Mouse (Mus musculus) spleen, adult 12 weeks (tissue): ENCODE measurements around the gene Actr1a.
A peak's percentile ranks its signal among the peaks of the same experiment; 100 is the strongest.

Source experiments
- DNase-seq: peaks from one replicate; pipeline ENCODE4 v3.0.0; 2022; ENCODE audit warnings: low spot score

Gene Actr1a

GRCm38 (mm10) chr19:46395109-46396009 is at the start of gene Actr1a:
TSS of gene Actr1a (minus strand) at chr19:46395748.
- DNase-seq: peak; percentile 96

GRCm38 (mm10) chr19:46444209-46444608 is 48.7 kb upstream of the Actr1a start:
- peak; percentile 38 for DNase-seq

- no peak for DNase-seq
Observed at GRCm38 (mm10) chr19:46443509-46443908, 48.0 kb upstream of the Actr1a start.

GRCm38 (mm10) chr19:46435492-46435891 is 39.9 kb upstream of the Actr1a start:
- no peak for DNase-seq

- DNase-seq: no peak
Observed at GRCm38 (mm10) chr19:46434591-46434990, 39.0 kb upstream of the Actr1a start.

GRCm38 (mm10) chr19:46434148-46434547 is 38.6 kb upstream of the Actr1a start:
- no peak for DNase-seq

- DNase-seq: no peak
Observed at GRCm38 (mm10) chr19:46433712-46434111, 38.2 kb upstream of the Actr1a start.

GRCm38 (mm10) chr19:46429250-46429649 is 33.7 kb upstream of the Actr1a start:
- DNase-seq: no peak

GRCm38 (mm10) chr19:46426488-46426887 is 30.9 kb upstream of the Actr1a start:
- DNase-seq: no peak

GRCm38 (mm10) chr19:46425266-46425665 is 29.7 kb upstream of the Actr1a start:
- DNase-seq: no peak

GRCm38 (mm10) chr19:46422384-46423338 is 27.1 kb upstream of the Actr1a start:
- no peak for DNase-seq

- no peak for DNase-seq
Observed at GRCm38 (mm10) chr19:46420410-46420809, 24.9 kb upstream of the Actr1a start.

- no peak for DNase-seq
Observed at GRCm38 (mm10) chr19:46418051-46418450, 22.5 kb upstream of the Actr1a start.

GRCm38 (mm10) chr19:46416276-46416675 is 20.7 kb upstream of the Actr1a start:
- DNase-seq: no peak

GRCm38 (mm10) chr19:46414486-46414885 is 18.9 kb upstream of the Actr1a start:
- DNase-seq: no peak

GRCm38 (mm10) chr19:46413969-46414368 is 18.4 kb upstream of the Actr1a start:
- DNase-seq: no peak

GRCm38 (mm10) chr19:46412056-46412805 is 16.7 kb upstream of the Actr1a start:
- no peak for DNase-seq

- DNase-seq: no peak
Observed at GRCm38 (mm10) chr19:46409506-46409905, 14.0 kb upstream of the Actr1a start.

GRCm38 (mm10) chr19:46406592-46407386 is 11.2 kb upstream of the Actr1a start:
- DNase-seq: no peak

- no peak for DNase-seq
Observed at GRCm38 (mm10) chr19:46404030-46404429, 8.5 kb upstream of the Actr1a start.

GRCm38 (mm10) chr19:46400558-46400957 is 5.0 kb upstream of the Actr1a start:
- DNase-seq: no peak
